Mouse (Mus musculus) CH12.LX (cell line): ENCODE measurements around the gene Creb3l2. TPM values are rescaled to one million over a fixed set of nuclear protein-coding genes. Genes with fewer than 3 reads are reported as not detected.

ENCODE experiments used
- DNase-seq: peaks from one replicate; pipeline ENCODE4 v3.0.0-alpha.2; 2013; ENCODE audit errors: extremely low read depth
- H3K27ac ChIP-seq: 2 replicates; pipeline ENCODE4 v1.5.1; 2012; ENCODE audit warnings: low read depth, mild to moderate bottlenecking, control low read depth, moderate library complexity; ENCODE audit not compliant: insufficient read depth
- H3K27me3 ChIP-seq: replicated peaks from 2 replicates; pipeline ENCODE3; 2012; ENCODE audit warnings: inconsistent platforms
- H3K36me3 ChIP-seq, 2 experiments: replicated peaks in 1 of 2; 2 replicates each; pipeline versions ENCODE3 to v1.6.1; 2012; ENCODE audit warnings: inconsistent platforms in 1 of 2, low read length in 1 of 2, mild to moderate bottlenecking in 1 of 2, mixed read lengths in 1 of 2, moderate library complexity in 1 of 2; ENCODE audit not compliant: control insufficient read depth in 1 of 2, insufficient read depth in 1 of 2
- H3K4me1 ChIP-seq, 2 experiments: 2 replicates each; pipeline ENCODE4 v1.6.1; 2012; ENCODE audit warnings: inconsistent platforms in 1 of 2, moderate library complexity in 1 of 2; ENCODE audit not compliant: insufficient read depth in 2 of 2, control insufficient read depth in 1 of 2
- H3K4me2 ChIP-seq: 2 replicates; pipeline ENCODE4 v1.6.1; 2012; ENCODE audit warnings: low read depth, mild to moderate bottlenecking, control low read depth; ENCODE audit not compliant: poor library complexity, insufficient read depth, severe bottlenecking
- H3K4me3 ChIP-seq, 3 experiments: fragments of 150-350 bp in 1 of 3; sonication (generic) in 1 of 3; replicated peaks in 1 of 3; 2 replicates each; pipeline versions ENCODE3 to v1.5.1; 2011 to 2012; ENCODE audit warnings: low read depth in 2 of 3, low read length in 2 of 3, mild to moderate bottlenecking in 2 of 3, moderate library complexity in 2 of 3, control low read depth in 1 of 3, improper control_type of control experiment in 1 of 3, inconsistent platforms in 1 of 3, mixed read lengths in 1 of 3; ENCODE audit not compliant: poor library complexity in 1 of 3
- H3K79me2 ChIP-seq: replicated peaks from 2 replicates; pipeline ENCODE4 v1.6.1; 2012; ENCODE audit warnings: mild to moderate bottlenecking, moderate library complexity; ENCODE audit not compliant: control insufficient read depth, poor library complexity, insufficient read depth, severe bottlenecking; ENCODE audit errors: extremely low read depth
- H3K9ac ChIP-seq: 2 replicates; pipeline ENCODE4 v1.6.1; 2012; ENCODE audit warnings: low read depth, mild to moderate bottlenecking, control low read depth, moderate library complexity; ENCODE audit not compliant: insufficient read depth
- H3K9me3 ChIP-seq: replicated peaks from 2 replicates; pipeline ENCODE3; 2012; ENCODE audit warnings: low read length, inconsistent platforms, mixed read lengths
- CTCF ChIP-seq, 2 experiments: IDR thresholded peaks in 1 of 2; conservative IDR thresholded peaks in 1 of 2; 2 replicates each; pipeline ENCODE4 v1.5.1; 2011 to 2012; ENCODE audit warnings: low read depth in 2 of 2, low read length in 2 of 2, improper control_type of control experiment in 1 of 2, inconsistent platforms in 1 of 2, mild to moderate bottlenecking in 1 of 2, moderate library complexity in 1 of 2
- ETS1 ChIP-seq: conservative IDR thresholded peaks from 2 replicates; pipeline ENCODE4 v1.6.1; 2012; ENCODE audit warnings: low read depth, mild to moderate bottlenecking, inconsistent platforms, low read length, improper control_type of control experiment, moderate library complexity
- GABPA ChIP-seq: IDR thresholded peaks from 2 replicates; pipeline ENCODE4 v1.6.1; 2012; ENCODE audit warnings: low read depth, low read length, improper control_type of control experiment, inconsistent platforms; ENCODE audit not compliant: insufficient replicate concordance
- IRF4 ChIP-seq: IDR thresholded peaks from 2 replicates; pipeline ENCODE4 v1.6.1; 2014; ENCODE audit warnings: low read depth, mild to moderate bottlenecking, inconsistent platforms, low read length, improper control_type of control experiment
- JUN ChIP-seq: IDR thresholded peaks from 2 replicates; pipeline ENCODE4 v1.6.1; 2011; ENCODE audit warnings: low read depth, mild to moderate bottlenecking, low read length, improper control_type of control experiment, moderate library complexity; ENCODE audit not compliant: insufficient read depth
- MAFK ChIP-seq: IDR thresholded peaks from 2 replicates; pipeline ENCODE4 v1.6.1; 2011; ENCODE audit warnings: low read length, improper control_type of control experiment; ENCODE audit not compliant: insufficient replicate concordance
- MAZ ChIP-seq: IDR thresholded peaks from 2 replicates; pipeline ENCODE4 v1.6.1; 2012; ENCODE audit warnings: low read depth, mild to moderate bottlenecking, inconsistent platforms, low read length, improper control_type of control experiment, moderate library complexity
- MEF2A ChIP-seq: IDR thresholded peaks from 2 replicates; pipeline ENCODE4 v1.6.1; 2014; ENCODE audit warnings: low read depth, mild to moderate bottlenecking, inconsistent platforms, low read length, improper control_type of control experiment, borderline replicate concordance
- NRF1 ChIP-seq: IDR thresholded peaks from 2 replicates; pipeline ENCODE4 v1.6.1; 2014; ENCODE audit warnings: low read depth, mild to moderate bottlenecking, inconsistent platforms, low read length, improper control_type of control experiment, moderate library complexity
- PAX5 ChIP-seq: IDR thresholded peaks from 2 replicates; pipeline ENCODE4 v1.6.1; 2012; ENCODE audit warnings: low read length, inconsistent platforms, mixed read lengths
- POLR2AphosphoS2 ChIP-seq: IDR thresholded peaks from 2 replicates; pipeline ENCODE4 v1.6.1; 2011; ENCODE audit warnings: low read depth, low read length, improper control_type of control experiment
- RAD21 ChIP-seq: IDR thresholded peaks from 2 replicates; pipeline ENCODE4 v1.6.1; 2011; ENCODE audit warnings: low read depth, mild to moderate bottlenecking, low read length, improper control_type of control experiment, moderate library complexity
- SIN3A ChIP-seq: IDR thresholded peaks from 2 replicates; pipeline ENCODE4 v1.6.1; 2012; ENCODE audit warnings: low read length, improper control_type of control experiment, inconsistent platforms
- SMC3 ChIP-seq: IDR thresholded peaks from 2 replicates; pipeline ENCODE4 v1.6.1; 2011; ENCODE audit warnings: low read depth, low read length, improper control_type of control experiment
- TBP ChIP-seq: conservative IDR thresholded peaks from 2 replicates; pipeline ENCODE4 v1.6.1; 2011; ENCODE audit warnings: low read depth, low read length, improper control_type of control experiment
- TCF12 ChIP-seq: IDR thresholded peaks from 2 replicates; pipeline ENCODE4 v1.6.1; 2014; ENCODE audit warnings: low read depth, mild to moderate bottlenecking, inconsistent platforms, low read length, improper control_type of control experiment
- UBTF ChIP-seq: IDR thresholded peaks from 2 replicates; pipeline ENCODE4 v1.6.1; 2012; ENCODE audit warnings: low read depth, mild to moderate bottlenecking, inconsistent platforms, low read length, improper control_type of control experiment, moderate library complexity
- ZKSCAN1 ChIP-seq: IDR thresholded peaks from 2 replicates; pipeline ENCODE4 v1.6.1; 2012; ENCODE audit warnings: low read depth, inconsistent platforms, low read length, improper control_type of control experiment, borderline replicate concordance
- dilution Hi-C: fragments of 300-500 bp; cut with MboI; formaldehyde crosslinking; loops from 2 replicates; pipeline ENCODE4 v1.14.3; 2020; ENCODE audit warnings: low sequenced_read_pairs; ENCODE audit not compliant: extremely low pct_unique_long_range_greater_than_20kb, extremely low pct_ligation_motif_present
- in situ Hi-C: fragments of 300-500 bp; cut with MboI; formaldehyde crosslinking; loops from 3 replicates; pipeline ENCODE4 v1.14.3; 2019; ENCODE audit warnings: low sequenced_read_pairs, low pct_ligation_motif_present, low pct_unique_long_range_greater_than_20kb, mixed read lengths
- polyA plus RNA-seq: library from polyadenylated mRNA; unstranded; fragments of >175 nt; gene quantifications from 2 replicates; pipeline ENCODE4 v1.2.1, GENCODE M21; 2012; ENCODE audit warnings: low read depth; ENCODE audit not compliant: insufficient read length
- total RNA-seq, 2 experiments: library from RNA; depleted of rRNA; stranded (reverse); fragments of 300-350 nt in 1 of 2; fragments of >200 nt in 1 of 2; gene quantifications; 2 replicates each; pipeline ENCODE4 v1.2.3; 2012 to 2014

Gene Creb3l2
- total and polyA plus RNA-seq, 3 experiments, result 1.5 to 8.5 (median 7.0) TPM

- Histone ChIP-seq H3K9ac (no peak overlapping the region), H3K79me2 (no peaks in the 10 kb centered on the region), H3K4me3 (no peak overlapping the region), H3K27me3 (no peaks in the 10 kb centered on the region), H3K4me1 (no peaks in the 10 kb centered on the region), H3K9me3 (peaks cover 7% of the 10 kb centered on the region), H3K4me2 (no peak overlapping the region), H3K27ac (no peak overlapping the region), H3K36me3 (peaks cover 33 to 63% of the 10 kb centered on the region in 2 experiments)
- in situ Hi-C loops, result no loop called here
- TF ChIP-seq MAFK (no peak), RAD21 (no peak), PAX5 (no peak), GABPA (no peak), SIN3A (no peak), ETS1 (no peak), JUN (no peak)
- no peak for DNase-seq
- dilution Hi-C loops, result no loop called here
Observed at GRCm38 (mm10) chr6:37375452-37375851, 66.5 kb downstream of the Creb3l2 start.

GRCm38 (mm10) chr6:37371341-37371740 lies 70.6 kb downstream of the Creb3l2 start:
- in situ Hi-C loops, result no loop called here
- Histone ChIP-seq H3K9me3 (peaks cover 7% of the 10 kb centered on the region), H3K9ac (no peak overlapping the region), H3K4me3 (no peak overlapping the region), H3K4me2 (no peak overlapping the region), H3K4me1 (no peaks in the 10 kb centered on the region), H3K36me3 (peaks cover 11 to 56% of the 10 kb centered on the region in 2 experiments), H3K27me3 (no peaks in the 10 kb centered on the region), H3K27ac (no peak overlapping the region), H3K79me2 (0 out of 2 replicates have a peak, but pooled peaks cover 2% of the 10 kb centered on the region)
- peak; percentile 45 for DNase-seq
- TF ChIP-seq MAZ, result no peak
- peak; percentile 41 to 70 for TF ChIP-seq CTCF (conservative IDR thresholded peaks at IDR 0.05 in 1 of 2, IDR thresholded peaks at IDR 0.05 in 1 of 2; ENCODE audit: low read depth in 2 of 2, low read length in 2 of 2)
- peak; percentile 83 for TF ChIP-seq SMC3
- no peak for TF ChIP-seq POLR2AphosphoS2
- TF ChIP-seq RAD21, result peak; percentile 72
- no peak for TF ChIP-seq MEF2A
- dilution Hi-C loops, result no loop called here

DNA sequence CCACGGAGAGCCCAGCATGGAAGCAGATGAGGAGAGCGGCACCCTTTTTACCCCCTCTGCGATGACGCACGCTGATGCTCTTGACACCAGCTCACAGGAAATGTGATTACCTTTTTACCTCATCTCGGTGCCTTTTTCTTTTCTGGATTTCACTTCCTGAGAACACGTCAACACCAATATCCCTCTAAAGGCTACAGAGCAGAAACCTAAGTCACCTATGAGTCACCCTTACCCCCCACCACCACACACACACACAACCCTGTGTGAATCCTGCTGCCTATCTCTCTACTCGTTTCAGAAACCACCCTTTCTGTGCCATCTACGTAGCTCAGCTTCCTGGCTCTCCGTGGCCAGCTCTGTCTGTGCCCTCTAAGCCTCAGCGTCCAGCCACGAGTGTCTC lies 71.4 kb downstream of the Creb3l2 start:
- H3K36me3 ChIP-seq, result peaks cover 11 to 57% of the 10 kb centered on the region in 2 experiments
- peaks cover 7% of the 10 kb centered on the region for H3K9me3 ChIP-seq
- H3K4me1 ChIP-seq, result no peaks in the 10 kb centered on the region
- no peak overlapping the region for H3K4me2 ChIP-seq
- H3K9ac ChIP-seq, result no peak overlapping the region
- DNase-seq, result no peak
- H3K27me3 ChIP-seq, result no peaks in the 10 kb centered on the region
- H3K4me3 ChIP-seq, result no peak overlapping the region
- 0 out of 2 replicates have a peak, but pooled peaks cover 2% of the 10 kb centered on the region for H3K79me2 ChIP-seq
- in situ Hi-C loops, result no loop called here
- TF ChIP-seq GABPA (no peak), MAFK (no peak), TCF12 (no peak), TBP (no peak), MEF2A (no peak), IRF4 (no peak), UBTF (no peak), NRF1 (no peak), ZKSCAN1 (no peak), JUN (no peak)
- no peak overlapping the region for H3K27ac ChIP-seq
- dilution Hi-C loops, result no loop called here
